Mouse (Mus musculus) inflammation-experienced regulatory T-cells, adult 6 months (primary cell): ENCODE results near the gene Ttc36. TPM values are rescaled to one million over a fixed set of nuclear protein-coding genes. Genes with fewer than 3 reads are reported as not detected.
"Not testable (repeated sequence)": the region's sequence is repeated elsewhere in the genome, so short reads cannot be mapped to it uniquely, and the experiment has no call there.

ENCODE experiments used
- ATAC-seq: one replicate; pipeline ENCODE4 v1.8.0; 2017
- polyA plus RNA-seq, 3 experiments: library from polyadenylated mRNA; unstranded; fragments of 100-300 nt; shearing (Covaris generic); gene quantifications; one replicate each; pipeline ENCODE4 v1.2.1; 2017

Gene Ttc36
- polyA plus RNA-seq, 3 experiments from 2014 or later: not detected

DNA sequence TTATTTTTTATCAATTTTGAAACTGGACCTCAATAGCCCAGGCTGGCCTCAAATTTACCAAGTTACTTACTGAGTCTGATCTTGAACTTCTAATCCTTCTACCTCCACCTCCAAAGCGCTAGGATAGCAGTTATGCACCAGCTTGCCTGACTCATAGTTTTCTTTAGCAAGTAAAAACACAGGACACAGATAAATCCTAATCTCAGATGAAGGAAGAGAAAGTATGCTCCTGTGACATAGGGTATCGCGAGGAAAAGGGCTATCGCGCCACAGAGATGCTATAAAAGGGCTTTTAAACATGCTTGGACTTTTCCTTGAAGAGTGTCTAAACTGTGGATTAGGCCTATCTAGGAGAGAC is 30.5 kb downstream of the Ttc36 start:
- peak; percentile 7 for ATAC-seq

DNA sequence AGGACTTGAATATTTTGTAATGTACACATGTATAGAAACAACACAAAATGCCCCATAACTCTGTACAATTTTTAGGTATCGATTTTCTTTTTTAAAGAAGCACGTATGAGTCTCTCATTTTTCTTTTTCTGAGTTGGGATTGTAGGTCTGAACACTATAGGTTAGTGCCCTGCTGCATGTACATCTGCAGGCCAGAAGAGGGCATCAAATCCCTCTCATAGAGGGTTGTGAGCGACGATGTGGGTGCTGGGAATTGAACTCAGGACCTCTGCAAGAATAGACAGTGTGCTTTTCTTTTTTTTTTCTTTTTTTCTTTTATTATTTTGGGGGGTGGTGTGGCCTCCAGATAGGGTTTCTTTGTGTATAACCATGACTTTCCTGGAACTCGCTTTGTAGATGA is 31.5 kb downstream of the Ttc36 start:
- ATAC-seq: no peak

DNA sequence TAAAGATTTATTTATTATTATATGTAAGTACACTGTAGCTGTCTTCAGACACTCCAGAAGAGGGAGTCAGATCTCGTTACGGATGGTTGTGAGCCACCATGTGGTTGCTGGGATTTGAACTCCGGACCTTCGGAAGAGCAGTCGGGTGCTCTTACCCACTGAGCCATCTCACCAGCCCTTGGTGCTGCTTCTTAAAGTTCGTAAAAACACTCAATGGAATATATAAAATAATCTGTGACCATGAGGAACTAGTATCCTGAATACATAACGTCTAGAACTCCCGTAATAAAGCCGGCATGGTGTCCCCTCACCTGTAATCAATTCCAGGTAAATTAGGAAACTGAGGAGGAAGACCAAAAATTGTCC is 34.9 kb downstream of the Ttc36 start:
- not testable (repeated sequence) for ATAC-seq

DNA sequence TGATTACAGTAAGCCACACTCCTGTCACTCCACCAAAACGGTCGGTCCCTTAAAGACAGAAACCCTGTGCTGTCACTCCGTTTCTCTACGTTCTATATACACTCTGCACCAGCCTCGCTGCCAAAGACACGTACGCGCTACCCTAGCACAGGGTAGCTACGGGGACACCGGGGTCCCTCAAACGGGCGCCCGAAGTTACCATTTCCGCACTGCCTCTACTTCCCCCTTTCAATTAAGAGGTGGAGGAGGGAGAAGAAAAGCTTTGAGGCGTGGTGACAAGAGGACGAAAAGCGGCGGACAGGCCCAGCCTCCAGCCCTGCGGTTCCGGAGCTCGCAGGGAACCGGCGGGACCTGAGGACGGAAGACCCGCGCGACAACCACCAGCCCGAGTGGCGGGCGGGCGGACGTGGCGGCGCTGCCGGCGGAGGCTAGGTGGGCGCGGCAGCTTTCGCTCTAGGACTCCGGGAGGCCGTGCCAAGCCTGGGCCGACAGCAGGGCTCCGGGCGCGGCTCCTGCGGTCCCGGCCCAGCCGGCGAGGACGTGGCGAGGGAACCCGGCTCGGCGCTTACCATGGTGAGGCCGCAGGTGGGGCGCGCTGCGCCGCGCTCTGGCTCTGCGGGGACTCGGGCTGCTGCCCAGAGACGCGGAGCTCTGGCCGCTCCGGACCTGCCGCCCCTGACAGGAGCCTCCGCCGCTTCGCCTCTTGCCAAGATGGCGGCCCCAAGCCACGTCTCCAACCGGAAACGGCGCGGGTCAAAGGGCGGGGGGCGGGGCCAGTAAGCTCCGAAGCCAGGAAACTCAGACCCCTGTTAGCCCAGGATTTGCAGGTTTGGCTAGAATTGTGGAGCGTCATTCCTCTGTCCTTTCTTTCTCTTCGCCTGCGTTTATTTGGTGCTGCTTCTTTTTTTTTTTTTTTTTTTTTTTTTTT is 35.5 kb downstream of the Ttc36 start, which contains the start of the genes Arcn1 and Ift46:
Gene Arcn1, minus strand, starts transcription at position 745 of the 928 bp plus-strand sequence.
Gene Ift46, plus strand, starts transcription at position 808 of the 928 bp plus-strand sequence.
- peak; percentile 73 for ATAC-seq

DNA sequence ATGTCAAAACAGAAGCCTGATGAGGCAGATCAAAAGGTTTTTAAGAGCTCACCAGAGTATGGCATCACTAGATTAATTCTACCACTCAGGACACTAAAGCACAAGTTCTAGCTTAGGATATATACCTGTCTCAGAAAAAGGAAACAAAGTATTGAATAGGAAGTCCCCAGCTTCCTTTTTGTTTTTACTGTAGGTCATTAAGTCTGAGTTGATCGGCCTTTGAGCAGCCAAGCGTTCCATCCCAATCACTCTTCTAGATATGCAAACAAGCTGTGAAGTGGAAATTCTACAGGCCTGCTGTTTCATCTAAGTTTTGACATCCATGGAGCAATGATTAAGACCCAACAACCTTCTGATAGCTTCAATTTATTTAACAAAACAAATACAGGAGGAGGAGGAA is 42.0 kb downstream of the Ttc36 start:
- peak; percentile 50 for ATAC-seq

Other genes starting within 250 kb of the Ttc36 start
- 100 to 1,000 TPM in 2 of 3 experiments, 10 to 100 TPM in 1; 62.4 to 131 (median 115) TPM for gene Cxcr5, start 241.2 kb downstream of the Ttc36 start, polyA plus RNA-seq
- gene Ddx6, start 198.2 kb downstream of the Ttc36 start, polyA plus RNA-seq: 100 to 1,000 TPM in 1 of 3 experiments, 10 to 100 TPM in 2; 57.3 to 129 (median 66.8) TPM
- gene Treh, start 129.8 kb downstream of the Ttc36 start, polyA plus RNA-seq: not detected
- under 1 TPM; 0.41 to 0.92 (median 0.58) TPM for gene Phldb1, start 67.9 kb downstream of the Ttc36 start, polyA plus RNA-seq
- gene Arcn1, start 35.2 kb downstream of the Ttc36 start, polyA plus RNA-seq: 100 to 1,000 TPM in 1 of 3 experiments, 10 to 100 TPM in 2; 64.6 to 101 (median 67.3) TPM
- gene Ift46, start 35.2 kb downstream of the Ttc36 start, polyA plus RNA-seq: 10 to 100 TPM; 43.4 to 67.5 (median 47.3) TPM
- under 1 TPM; 0.13 to 0.65 (median 0.46) TPM for gene Tmem25, start 3.8 kb downstream of the Ttc36 start, polyA plus RNA-seq
- 10 to 100 TPM; 17.8 to 38.5 (median 32.9) TPM for gene Kmt2a, start 78.2 kb upstream of the Ttc36 start, polyA plus RNA-seq
- 100 to 1,000 TPM; 468 to 593 (median 553) TPM for gene Atp5l, start 117.7 kb upstream of the Ttc36 start, polyA plus RNA-seq
- 10 to 100 TPM; 25.5 to 40.2 (median 34.4) TPM for gene Ube4a, start 162.5 kb upstream of the Ttc36 start, polyA plus RNA-seq
- 1,000 to 10,000 TPM; 1,536 to 1,970 (median 1,828) TPM for gene Cd3g, start 177.4 kb upstream of the Ttc36 start, polyA plus RNA-seq
- 1,000 to 10,000 TPM in 1 of 3 experiments, 100 to 1,000 TPM in 2; 684 to 1,006 (median 966) TPM for gene Cd3d, start 178.7 kb upstream of the Ttc36 start, polyA plus RNA-seq
- 1,000 to 10,000 TPM in 2 of 3 experiments, 100 to 1,000 TPM in 1; 995 to 1,814 (median 1,394) TPM for gene Cd3e, start 206.6 kb upstream of the Ttc36 start, polyA plus RNA-seq
- gene Mpzl2, start 236.7 kb upstream of the Ttc36 start, polyA plus RNA-seq: not detected